Mouse (Mus musculus) embryonic facial prominence, embryonic 10.5 days (tissue): Measurements from ENCODE around the gene Atxn7l3. TPM values are rescaled to one million over a fixed set of nuclear protein-coding genes. Genes with fewer than 3 reads are reported as not detected.
A peak's percentile ranks its signal among the peaks of the same experiment; 100 is the strongest.

Source experiments
- DNase-seq: peaks from one replicate; pipeline ENCODE4 v3.0.0-alpha.2; 2017; ENCODE audit warnings: low spot score
- H3K27ac ChIP-seq: fragments of 300-500 bp; sonication (generic); replicated peaks from 2 replicates; pipeline ENCODE4 v1.5.1; 2016; ENCODE audit warnings: mild to moderate bottlenecking
- H3K27me3 ChIP-seq: fragments of 300-500 bp; sonication (generic); replicated peaks from 2 replicates; pipeline ENCODE4 v1.6.1; 2016; ENCODE audit warnings: low read depth, mild to moderate bottlenecking; ENCODE audit not compliant: poor library complexity, severe bottlenecking
- H3K36me3 ChIP-seq: fragments of 300-500 bp; sonication (generic); replicated peaks from 2 replicates; pipeline ENCODE4 v1.6.1; 2016; ENCODE audit warnings: mild to moderate bottlenecking, moderate library complexity
- H3K4me1 ChIP-seq: fragments of 300-500 bp; sonication (generic); 2 replicates; pipeline ENCODE4 v1.6.1; 2016
- H3K4me3 ChIP-seq: fragments of 300-500 bp; sonication (generic); 2 replicates; pipeline ENCODE4 v1.5.1; 2016; ENCODE audit warnings: mild to moderate bottlenecking, moderate library complexity
- H3K9me3 ChIP-seq: fragments of 300-500 bp; sonication (generic); 2 replicates; pipeline ENCODE4 v1.6.1; 2016; ENCODE audit warnings: mild to moderate bottlenecking
- WGBS: fragments of 180-500 bp; shearing (Covaris S2); methylation state at CpG from one replicate; pipeline ENCODE4 v1.1.7; 2016; 5-methylcytosine and 5-hydroxymethylcytosine counted together
- polyA plus RNA-seq: library from polyadenylated mRNA; unstranded; fragments of >200 nt; fragmentation: Nextera tagmentation; extraction: Ambion mirVana; gene quantifications from 2 replicates; pipeline ENCODE4 v1.2.1, GENCODE M21; 2016

Gene Atxn7l3
- polyA plus RNA-seq, 1 experiment from 2014 or later: 18.2 TPM

DNA sequence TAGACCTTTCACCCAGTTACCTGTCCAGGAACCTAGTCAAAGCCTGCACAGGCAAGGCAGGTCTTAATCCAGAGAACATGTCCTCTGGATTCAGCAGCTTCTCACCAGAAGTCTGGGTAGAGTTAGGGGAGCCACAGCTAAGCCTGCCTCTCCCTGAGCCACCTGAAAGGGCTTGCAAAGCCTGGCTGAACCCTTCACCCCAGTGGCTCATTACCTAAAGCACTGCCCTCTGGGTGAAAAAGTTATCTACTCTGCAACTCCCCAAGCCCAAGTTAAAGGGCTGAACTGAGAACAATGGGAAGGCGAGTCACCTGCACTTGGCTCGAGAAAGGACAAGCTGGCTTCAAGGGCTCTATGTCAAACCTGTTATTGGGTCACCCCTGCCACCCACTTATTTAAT is 7.7 kb upstream of the Atxn7l3 start:
- Histone ChIP-seq H3K4me3 (no peak overlapping the region), H3K4me1 (peaks cover 17% of the 10 kb centered on the region), H3K36me3 (peaks cover 40% of the 10 kb centered on the region), H3K27ac (no peak overlapping the region), H3K27me3 (no peaks in the 10 kb centered on the region), H3K9me3 (no peaks in the 10 kb centered on the region)
- 49% methylated on average over 2 of the region's 2 CpGs for WGBS
- DNase-seq: no peak

DNA sequence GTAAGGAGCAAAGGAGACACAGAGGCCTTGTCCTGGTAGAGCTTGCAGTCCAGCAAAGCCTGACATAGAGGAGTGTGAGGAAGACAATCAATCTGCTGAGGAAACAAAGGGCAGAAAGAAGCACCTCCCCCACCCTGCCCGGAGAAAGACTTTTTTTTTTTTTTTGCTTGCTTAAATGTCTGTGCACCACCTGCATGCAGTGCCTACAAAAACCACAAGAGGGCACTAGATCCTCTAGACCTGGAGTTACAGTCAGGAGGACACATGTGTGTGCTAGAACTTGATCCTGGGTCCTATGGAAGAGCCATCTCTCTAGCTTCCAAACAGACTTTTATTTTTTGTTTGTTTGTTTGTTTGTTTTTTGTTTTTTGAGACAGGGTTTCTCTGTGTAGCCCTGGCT is 3.4 kb upstream of the Atxn7l3 start:
- WGBS: 12% methylated on average over 1 of the region's 1 CpGs
- Histone ChIP-seq H3K36me3 (peaks cover 2% of the 10 kb centered on the region), H3K27me3 (no peaks in the 10 kb centered on the region), H3K4me1 (peaks cover 25% of the 10 kb centered on the region), H3K4me3 (no peak overlapping the region; the same call in 1 of the 2 replicates), H3K9me3 (no peaks in the 10 kb centered on the region), H3K27ac (peak overlapping the region; percentile 32; the same call in 1 of the 2 replicates)
- peak; percentile 71 for DNase-seq

DNA sequence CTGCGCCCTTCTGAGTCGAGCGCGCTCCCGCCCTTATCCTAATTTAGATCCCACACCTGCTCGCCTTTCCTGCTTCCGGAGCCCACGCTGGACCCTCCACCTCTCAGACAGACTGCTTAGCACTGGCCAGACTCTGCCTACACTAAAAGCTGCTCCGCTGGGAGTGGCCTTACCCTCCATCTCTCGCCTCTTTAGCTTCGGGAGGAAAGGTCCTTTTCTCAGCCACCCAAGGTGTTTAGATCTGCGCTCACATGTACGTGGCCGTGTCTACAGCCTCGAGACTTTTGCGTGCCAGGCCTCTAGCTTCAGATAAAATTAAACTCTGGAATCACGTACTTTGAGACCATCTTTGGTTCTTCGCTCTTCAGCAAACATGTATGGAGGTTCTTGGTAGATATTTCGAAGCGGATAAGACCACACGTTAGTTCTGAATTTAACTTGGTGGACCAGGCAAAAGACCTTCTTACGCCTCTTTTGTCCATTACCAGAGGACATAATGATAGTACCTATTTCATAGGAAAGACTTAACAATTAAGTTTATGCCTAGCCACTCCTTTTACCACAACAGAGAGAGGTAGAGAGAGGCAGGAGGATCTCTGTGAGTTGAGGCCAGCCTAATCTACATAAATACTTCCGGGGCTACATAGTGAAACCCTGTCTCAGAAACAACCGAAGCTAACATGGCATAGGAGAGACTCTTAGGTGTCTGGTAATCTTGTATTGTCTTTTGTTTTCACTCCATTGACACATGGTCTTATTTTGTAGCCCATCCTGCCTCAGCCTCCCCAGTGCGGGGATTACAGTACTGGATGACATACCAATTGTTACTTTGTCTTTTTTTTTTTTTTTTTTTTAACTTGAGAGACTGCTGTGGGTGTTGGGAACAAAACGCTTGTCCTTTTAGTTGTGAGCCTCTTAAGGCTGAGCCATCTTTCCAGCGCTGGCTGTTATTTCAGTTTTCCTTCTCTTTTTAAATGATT is 1.4 kb upstream of the Atxn7l3 start:
- 29% methylated on average over 27 of the region's 27 CpGs for WGBS
- no peaks in the 10 kb centered on the region for H3K27me3 ChIP-seq
- peaks cover 35% of the 10 kb centered on the region for H3K4me1 ChIP-seq
- no peak for DNase-seq
- no peaks in the 10 kb centered on the region for H3K9me3 ChIP-seq
- peak overlapping the region; percentile 96 for H3K4me3 ChIP-seq
- peak overlapping the region; percentile 98 for H3K27ac ChIP-seq
- H3K36me3 ChIP-seq: peaks cover 22% of the 10 kb centered on the region

DNA sequence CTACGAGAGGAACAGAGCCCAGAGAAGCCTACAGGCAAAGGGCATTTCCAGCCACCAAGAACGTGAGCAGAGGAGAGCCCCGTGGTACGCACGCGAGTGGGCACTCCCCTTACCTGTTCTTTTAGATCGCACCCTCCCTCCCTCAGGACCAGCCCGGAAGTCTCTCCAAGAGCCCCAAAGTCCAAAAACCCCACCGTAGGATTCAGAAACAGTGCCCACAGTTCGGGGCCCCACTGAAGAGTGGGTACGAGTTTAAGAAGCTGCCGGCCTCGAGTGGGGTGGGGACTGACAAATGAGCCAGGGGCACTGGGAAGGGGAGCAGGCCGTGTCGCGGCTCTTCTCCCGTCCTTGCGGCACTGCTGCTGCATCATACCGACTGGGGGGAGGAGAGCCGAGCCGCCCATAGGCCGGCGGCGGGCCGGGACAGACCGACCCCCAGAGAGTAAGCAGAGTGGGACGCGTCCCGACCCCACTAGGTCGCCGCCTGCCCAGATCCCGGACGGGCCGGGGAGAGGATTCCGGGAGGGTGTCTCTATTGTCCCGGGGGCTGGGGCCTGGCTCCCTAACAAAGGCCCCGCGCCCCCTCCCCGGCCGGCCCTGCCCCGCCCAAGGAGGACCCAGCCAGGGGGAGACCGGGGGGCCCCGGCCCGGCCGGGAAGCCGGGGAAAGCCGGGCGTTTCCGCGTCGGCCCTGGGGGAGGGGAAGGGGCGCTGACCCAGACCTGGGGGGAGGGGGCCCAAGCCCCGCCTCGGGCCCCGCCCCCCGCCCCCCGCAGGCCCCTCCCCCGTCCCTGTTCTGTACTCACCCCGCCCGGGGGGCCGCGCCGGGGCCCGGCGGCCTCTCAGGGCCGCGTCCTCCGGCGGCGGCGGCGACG is 596 bp downstream of the Atxn7l3 start:
- H3K27ac ChIP-seq: peak overlapping the region; percentile 98

DNA sequence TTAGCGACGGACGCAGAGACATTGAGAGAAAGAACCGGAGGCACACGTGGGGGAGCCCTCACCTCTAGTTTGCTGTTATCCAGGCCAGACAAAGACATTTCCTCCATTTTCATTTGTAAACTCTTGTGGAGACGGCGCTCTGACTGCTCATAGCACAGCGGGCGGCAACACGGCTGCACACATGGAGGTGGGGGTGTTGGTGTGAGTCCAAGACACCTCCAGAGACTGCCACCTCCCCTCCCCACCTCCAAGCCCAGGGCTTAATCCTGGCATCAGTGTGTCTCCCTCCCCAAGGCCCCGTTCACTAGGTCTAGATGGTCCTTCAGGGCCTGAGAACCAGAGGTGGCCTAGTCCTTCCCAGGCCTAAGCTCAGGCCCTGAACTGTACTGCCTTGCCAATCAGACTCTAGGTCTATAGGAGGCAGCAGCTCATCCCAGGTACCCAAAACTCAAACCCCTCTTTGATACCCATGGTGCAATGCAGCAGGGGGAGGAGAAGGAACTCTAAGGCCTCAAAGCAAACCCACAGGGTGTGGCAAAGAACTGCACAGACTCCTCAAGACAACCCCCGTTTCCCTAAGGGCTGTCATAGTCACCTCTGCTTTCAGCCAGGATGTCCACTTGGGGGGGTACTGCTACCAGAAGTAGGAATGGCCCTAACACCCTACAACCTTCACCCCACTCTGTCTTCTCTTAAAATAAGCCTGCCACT is 1.4 kb downstream of the Atxn7l3 start:
- Histone ChIP-seq H3K27ac (peak overlapping the region; percentile 98), H3K36me3 (peaks cover 50% of the 10 kb centered on the region), H3K4me3 (peak overlapping the region; percentile 96), H3K27me3 (no peaks in the 10 kb centered on the region), H3K4me1 (peaks cover 44% of the 10 kb centered on the region), H3K9me3 (no peaks in the 10 kb centered on the region)
- WGBS: 77% methylated on average over 12 of the region's 12 CpGs
- DNase-seq: no peak

More for the DNA sequence above, 596 bp downstream of the Atxn7l3 start:
- peaks cover 36% of the 10 kb centered on the region for H3K4me1 ChIP-seq
- peak overlapping the region; percentile 96 for H3K4me3 ChIP-seq
- H3K36me3 ChIP-seq: peaks cover 42% of the 10 kb centered on the region
- under 1% methylated on average over 58 of the region's 73 CpGs for WGBS
- H3K27me3 ChIP-seq: no peaks in the 10 kb centered on the region
- H3K9me3 ChIP-seq: no peaks in the 10 kb centered on the region
- peak; percentile 90 for DNase-seq

DNA sequence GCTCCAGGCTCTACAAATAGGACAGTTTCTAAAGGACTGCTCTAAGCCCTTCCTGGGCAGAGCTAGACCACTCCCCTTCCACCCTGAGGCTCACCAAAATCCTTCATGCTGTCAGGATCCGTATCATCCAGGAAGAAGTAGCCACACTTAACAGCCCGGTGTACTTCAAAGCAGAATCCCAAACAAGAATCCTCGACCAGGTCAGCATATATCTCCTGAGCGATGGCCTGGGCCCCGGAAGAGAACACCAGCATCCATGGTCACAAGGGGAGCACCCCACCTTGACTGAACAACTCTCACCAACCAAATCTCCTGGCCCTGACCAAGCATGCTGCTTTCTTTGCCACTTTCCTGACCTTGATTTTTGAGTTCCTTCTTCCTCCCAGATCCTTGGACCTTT is 2.0 kb downstream of the Atxn7l3 start:
- 82% methylated on average over 5 of the region's 5 CpGs for WGBS
- no peak for DNase-seq
- H3K36me3 ChIP-seq: peaks cover 56% of the 10 kb centered on the region
- H3K4me1 ChIP-seq: peaks cover 46% of the 10 kb centered on the region
- H3K4me3 ChIP-seq: peak overlapping the region; percentile 96
- no peak overlapping the region for H3K27ac ChIP-seq
- no peaks in the 10 kb centered on the region for H3K9me3 ChIP-seq
- H3K27me3 ChIP-seq: no peaks in the 10 kb centered on the region

DNA sequence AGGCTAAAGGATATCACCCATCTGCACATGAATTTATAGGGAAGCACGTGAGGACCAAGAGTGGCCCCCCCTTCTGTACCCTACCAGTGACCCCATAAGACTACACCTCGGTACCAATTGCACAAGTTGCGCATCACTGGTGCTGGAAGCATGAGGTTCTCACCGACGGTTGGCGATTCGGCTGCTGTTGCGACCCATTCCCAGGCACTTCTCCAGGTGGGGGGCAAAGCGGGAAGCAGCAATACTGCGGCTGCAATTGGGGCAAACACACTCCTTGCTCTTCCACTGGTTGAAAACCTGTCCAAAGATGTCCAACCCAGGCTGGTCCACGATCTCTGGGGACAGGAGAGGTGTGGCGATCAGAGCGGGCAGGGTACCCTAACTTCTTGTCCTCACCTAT is 2.5 kb downstream of the Atxn7l3 start:
- H3K27ac ChIP-seq: no peak overlapping the region
- peaks cover 48% of the 10 kb centered on the region for H3K4me1 ChIP-seq
- H3K36me3 ChIP-seq: peaks cover 61% of the 10 kb centered on the region
- H3K27me3 ChIP-seq: no peaks in the 10 kb centered on the region
- DNase-seq: no peak
- peak overlapping the region; percentile 96; the same call in 1 of the 2 replicates for H3K4me3 ChIP-seq
- H3K9me3 ChIP-seq: no peaks in the 10 kb centered on the region
- 95% methylated on average over 13 of the region's 13 CpGs for WGBS

DNA sequence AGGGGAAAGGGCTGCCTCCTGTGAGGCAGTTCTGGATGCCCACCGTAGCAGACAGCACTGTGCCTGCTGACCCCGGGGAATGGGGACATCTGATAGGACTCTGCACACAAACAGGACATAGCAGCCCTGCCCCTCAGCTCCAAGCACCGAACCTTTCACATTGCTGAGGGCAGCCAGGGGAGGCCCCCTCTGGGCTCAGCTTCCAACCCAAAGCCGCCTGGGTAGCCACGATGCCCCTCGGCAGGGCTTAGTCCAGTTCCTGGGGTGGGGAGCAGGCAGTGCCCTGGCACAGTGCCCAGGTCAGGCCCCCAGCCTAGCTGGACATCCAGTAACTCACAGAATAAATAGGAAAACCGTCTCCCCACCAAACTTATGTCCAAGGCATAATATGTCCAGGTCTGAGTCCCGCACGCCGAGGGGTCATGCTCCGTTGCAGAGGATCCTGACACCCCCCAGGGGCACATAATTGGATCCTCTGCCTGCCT is 5.3 kb downstream of the Atxn7l3 start:
- no peaks in the 10 kb centered on the region for H3K27me3 ChIP-seq
- H3K27ac ChIP-seq: no peak overlapping the region; the same call in 1 of the 2 replicates
- no peaks in the 10 kb centered on the region for H3K9me3 ChIP-seq
- H3K4me1 ChIP-seq: peaks cover 44% of the 10 kb centered on the region
- peaks cover 80% of the 10 kb centered on the region for H3K36me3 ChIP-seq
- 85% methylated on average over 11 of the region's 11 CpGs for WGBS
- 0 out of 2 replicates have a peak overlapping the region, but pooled peaks have one; percentile 11 for H3K4me3 ChIP-seq
- DNase-seq: no peak

DNA sequence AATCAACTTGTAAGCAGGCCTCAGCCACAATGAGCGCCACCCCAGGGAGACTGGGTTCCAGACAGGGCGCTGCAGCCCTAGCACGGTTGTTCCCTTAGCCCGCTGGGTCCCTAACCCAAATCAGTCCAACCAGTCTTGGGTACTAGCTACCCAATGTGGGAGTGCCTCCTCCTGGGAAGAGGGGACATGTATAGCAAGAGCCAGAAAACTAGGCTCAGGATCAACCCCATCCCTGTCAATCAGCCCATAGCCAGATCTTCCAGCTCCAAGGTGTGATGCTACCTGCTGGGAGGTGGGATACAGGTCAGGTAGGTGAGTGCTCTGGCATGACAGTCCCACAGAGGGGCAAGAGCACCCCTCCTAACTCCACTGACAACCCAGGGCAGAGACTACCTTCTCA is 6.3 kb downstream of the Atxn7l3 start:
- DNase-seq: no peak
- Histone ChIP-seq H3K36me3 (peaks cover 80% of the 10 kb centered on the region), H3K27ac (no peak overlapping the region), H3K9me3 (no peaks in the 10 kb centered on the region), H3K27me3 (no peaks in the 10 kb centered on the region), H3K4me3 (peak overlapping the region; percentile 30; the same call in 1 of the 2 replicates), H3K4me1 (peaks cover 47% of the 10 kb centered on the region)
- 75% methylated on average over 4 of the region's 4 CpGs for WGBS

DNA sequence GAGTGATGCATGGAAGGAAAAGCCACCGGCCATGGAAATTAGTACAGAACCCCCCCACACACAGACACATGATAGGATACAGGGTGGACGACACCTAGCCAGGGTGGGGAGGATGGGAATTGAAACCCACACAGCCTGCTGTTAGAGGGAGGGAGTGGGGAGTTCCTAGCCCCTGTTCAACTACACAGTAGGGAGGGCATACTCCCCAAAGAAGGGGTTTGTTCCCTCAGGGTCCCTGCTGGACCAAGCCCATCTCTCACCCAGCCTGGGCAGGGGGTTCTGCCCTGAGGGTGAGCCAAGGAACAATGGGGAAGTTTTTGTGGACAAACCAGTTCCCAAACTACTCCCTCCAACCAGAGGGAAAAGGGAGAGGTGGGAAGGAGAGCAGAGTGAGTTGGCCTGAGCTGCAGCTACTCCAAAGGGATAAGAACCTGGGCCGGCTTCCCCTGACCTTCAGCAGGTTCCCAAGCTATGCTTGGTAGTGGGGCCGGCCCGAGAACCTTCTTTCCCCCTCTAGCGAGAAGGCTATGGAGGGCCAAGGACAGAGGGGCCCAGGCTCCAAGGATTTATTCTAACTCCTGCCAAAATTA is 6.8 kb downstream of the Atxn7l3 start:
- no peaks in the 10 kb centered on the region for H3K27me3 ChIP-seq
- H3K4me3 ChIP-seq: no peak overlapping the region; the same call in 1 of the 2 replicates
- peaks cover 42% of the 10 kb centered on the region for H3K4me1 ChIP-seq
- no peaks in the 10 kb centered on the region for H3K9me3 ChIP-seq
- WGBS: 50% methylated on average over 6 of the region's 6 CpGs
- no peak overlapping the region for H3K27ac ChIP-seq
- H3K36me3 ChIP-seq: peaks cover 76% of the 10 kb centered on the region
- no peak for DNase-seq

DNA sequence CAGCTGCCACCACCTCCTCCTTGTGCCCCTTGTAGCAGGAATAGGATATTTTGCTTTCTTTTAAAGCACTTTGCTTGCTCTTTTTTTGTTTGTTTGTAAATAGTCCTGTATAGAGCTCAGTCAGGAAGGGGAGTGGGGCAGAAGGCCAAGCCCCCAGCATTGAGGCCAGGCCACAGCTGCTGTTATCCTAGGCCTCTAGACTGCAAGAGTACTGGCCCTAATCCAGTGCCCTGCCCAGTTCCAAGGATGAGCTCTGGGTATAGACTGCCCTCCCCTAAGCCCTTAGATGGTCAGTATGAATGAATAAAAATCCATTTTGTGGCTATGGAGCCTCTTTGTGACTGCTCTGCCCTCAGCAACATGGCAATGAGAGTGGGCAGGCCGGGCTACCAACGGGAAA is 7.5 kb downstream of the Atxn7l3 start:
- H3K36me3 ChIP-seq: peaks cover 69% of the 10 kb centered on the region
- no peaks in the 10 kb centered on the region for H3K27me3 ChIP-seq
- no peaks in the 10 kb centered on the region for H3K9me3 ChIP-seq
- no peak overlapping the region for H3K27ac ChIP-seq
- no peak overlapping the region; the same call in 1 of the 2 replicates for H3K4me3 ChIP-seq
- WGBS: 74% methylated on average over 2 of the region's 2 CpGs
- H3K4me1 ChIP-seq: peaks cover 35% of the 10 kb centered on the region
- no peak for DNase-seq
